Mouse (Mus musculus): Measurements from ENCODE around the gene Dock9. TPM values are rescaled to one million over a fixed set of nuclear protein-coding genes. Genes with fewer than 3 reads are reported as not detected.

Dock9 gene
- total and polyA plus RNA-seq, 3 experiments = 3.4 to 21.7 (median 9.3) TPM

DNA sequence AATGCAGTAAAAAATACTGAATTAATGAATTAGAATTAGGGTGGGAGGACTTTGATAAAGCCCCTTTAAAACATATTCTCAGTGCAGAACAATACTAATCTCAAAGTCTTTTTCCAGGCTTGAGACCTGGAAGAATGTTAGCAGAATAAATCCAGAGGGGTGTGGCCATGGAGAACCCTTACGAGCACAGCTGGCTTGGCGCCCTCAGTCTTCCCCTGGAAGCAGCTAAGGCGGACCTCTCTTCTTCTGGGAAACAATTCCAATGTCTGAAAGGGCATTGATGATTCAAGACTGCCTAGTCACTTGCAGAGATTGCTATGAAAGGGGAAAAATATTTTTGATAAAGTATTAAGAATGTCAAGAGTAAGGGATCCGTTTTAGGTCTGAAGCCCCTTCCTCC, 9.2 kb upstream of the Dock9 start:
- H3K36me3 ChIP-seq (replicated peaks) = no peaks in the 10 kb centered on the region
- ATAC-seq (ENCODE audit: extremely low read depth, insufficient number of reproducible peaks, low FRiP score, poor library complexity, severe bottlenecking) = no peak
- H3K4me3 ChIP-seq (ENCODE audit: low read depth, low read length) = no peak overlapping the region
- no peaks in the 10 kb centered on the region for H3K9me3 ChIP-seq (replicated peaks)
- H3K27me3 ChIP-seq (ENCODE audit: insufficient read depth, low read length) = 0 out of 2 replicates have a peak, but pooled peaks cover 5% of the 10 kb centered on the region
- H3K4me1 ChIP-seq (ENCODE audit: insufficient read depth, low read depth, low read length) = no peaks in the 10 kb centered on the region
- TF ChIP-seq GATA2 (IDR thresholded peaks at IDR 0.05; ENCODE audit: borderline replicate concordance, low read depth, low read length) = no peak
- no peak for TF ChIP-seq TAL1 (conservative IDR thresholded peaks at IDR 0.05; ENCODE audit: low read depth, low read length)
- TF ChIP-seq GATA1 (IDR thresholded peaks at IDR 0.05; ENCODE audit: borderline replicate concordance, low read length) = no peak
- no peak for TF ChIP-seq CTCF (IDR thresholded peaks at IDR 0.05; ENCODE audit: low read depth, low read length)
- TF ChIP-seq POLR2AphosphoS5 (IDR thresholded peaks at IDR 0.05; ENCODE audit: insufficient replicate concordance, low read depth, low read length) = no peak
- DNase-seq (ENCODE audit: low spot score) = no peak

DNA sequence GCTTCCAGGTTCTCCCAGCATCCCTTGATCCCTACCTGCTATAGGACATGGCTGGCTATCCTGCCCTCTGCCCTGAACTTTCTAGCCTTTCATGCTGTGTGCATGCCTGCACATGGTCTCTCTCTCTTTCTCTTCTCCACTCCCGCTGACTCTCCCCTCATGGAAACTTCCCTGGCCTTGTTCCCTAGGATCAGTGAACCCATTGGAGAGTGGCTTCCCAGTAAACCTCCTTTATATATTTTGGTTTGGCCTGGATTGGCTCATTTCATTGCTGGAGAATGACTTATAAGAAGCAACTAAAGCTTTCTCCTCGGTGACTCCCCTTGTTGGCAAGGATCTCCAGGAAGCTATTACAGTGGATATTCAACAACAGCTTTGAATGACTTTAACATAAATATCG, 8.7 kb upstream of the Dock9 start:
- Histone ChIP-seq H3K4me1 (ENCODE audit: insufficient read depth, low read depth, low read length) (no peaks in the 10 kb centered on the region), H3K27me3 (ENCODE audit: insufficient read depth, low read length) (0 out of 2 replicates have a peak, but pooled peaks cover 5% of the 10 kb centered on the region), H3K9me3 (replicated peaks) (no peaks in the 10 kb centered on the region), H3K36me3 (replicated peaks) (no peaks in the 10 kb centered on the region), H3K4me3 (ENCODE audit: low read depth, low read length) (no peak overlapping the region)
- TF ChIP-seq CTCF (IDR thresholded peaks at IDR 0.05; ENCODE audit: low read depth, low read length) = no peak
- no peak for TF ChIP-seq GATA1 (IDR thresholded peaks at IDR 0.05; ENCODE audit: borderline replicate concordance, low read length)
- no peak for TF ChIP-seq POLR2AphosphoS5 (IDR thresholded peaks at IDR 0.05; ENCODE audit: insufficient replicate concordance, low read depth, low read length)
- no peak for TF ChIP-seq TAL1 (conservative IDR thresholded peaks at IDR 0.05; ENCODE audit: low read depth, low read length)
- TF ChIP-seq GATA2 (IDR thresholded peaks at IDR 0.05; ENCODE audit: borderline replicate concordance, low read depth, low read length) = no peak
- ATAC-seq (ENCODE audit: extremely low read depth, insufficient number of reproducible peaks, low FRiP score, poor library complexity, severe bottlenecking) (no peak), DNase-seq (ENCODE audit: low spot score) (no peak)

DNA sequence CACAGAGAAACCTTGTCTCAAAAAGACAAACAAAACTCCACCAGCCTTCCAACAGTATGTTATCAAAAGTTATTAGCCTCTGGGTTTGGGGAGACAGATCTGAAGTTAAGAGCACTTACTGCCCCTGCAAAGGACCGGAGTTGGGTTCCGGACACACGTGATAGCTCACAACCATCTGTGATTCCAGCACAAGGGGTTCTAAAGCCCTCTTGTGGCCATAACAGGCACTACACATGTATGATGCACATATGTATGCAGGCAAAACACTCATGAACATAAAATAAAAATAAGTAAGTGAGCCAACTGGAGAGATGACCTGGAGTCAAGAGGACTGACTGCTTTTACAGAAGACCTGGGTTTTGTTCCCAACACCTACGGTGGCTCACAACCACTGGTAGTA, 6.8 kb upstream of the Dock9 start:
- no peak for ATAC-seq (ENCODE audit: extremely low read depth, insufficient number of reproducible peaks, low FRiP score, poor library complexity, severe bottlenecking)
- H3K4me1 ChIP-seq (ENCODE audit: insufficient read depth, low read depth, low read length) = peaks cover 3% of the 10 kb centered on the region; the same call in 1 of the 2 replicates
- no peak for DNase-seq (ENCODE audit: low spot score)
- 0 out of 2 replicates have a peak, but pooled peaks cover 7% of the 10 kb centered on the region for H3K27me3 ChIP-seq (ENCODE audit: insufficient read depth, low read length)
- no peaks in the 10 kb centered on the region for H3K9me3 ChIP-seq (replicated peaks)
- H3K4me3 ChIP-seq (ENCODE audit: low read depth, low read length) = no peak overlapping the region
- no peaks in the 10 kb centered on the region for H3K36me3 ChIP-seq (replicated peaks)
- TF ChIP-seq GATA2 (IDR thresholded peaks at IDR 0.05; ENCODE audit: borderline replicate concordance, low read depth, low read length) (no peak), TAL1 (conservative IDR thresholded peaks at IDR 0.05; ENCODE audit: low read depth, low read length) (no peak), CTCF (IDR thresholded peaks at IDR 0.05; ENCODE audit: low read depth, low read length) (peak; percentile 89), GATA1 (IDR thresholded peaks at IDR 0.05; ENCODE audit: borderline replicate concordance, low read length) (no peak)

DNA sequence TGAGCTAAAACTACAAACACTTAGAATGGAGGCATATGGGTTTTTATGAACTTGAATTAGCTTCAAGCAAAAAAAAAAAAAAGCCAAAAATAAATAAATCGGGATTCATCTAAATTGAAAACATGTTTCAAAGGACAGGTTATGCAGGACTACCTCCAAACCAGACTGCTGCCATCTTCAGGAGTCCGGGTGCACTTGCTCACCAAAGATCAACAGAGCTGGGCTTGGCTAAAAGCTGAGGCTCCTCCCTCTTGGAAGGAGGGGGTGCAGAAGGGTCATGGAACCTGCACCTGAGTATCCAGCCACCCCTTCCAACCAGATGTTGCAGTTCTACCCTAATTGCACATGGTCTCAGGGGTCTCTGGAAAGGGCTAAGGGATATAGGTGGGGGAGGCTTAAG, 3.3 kb upstream of the Dock9 start:
- H3K27me3 ChIP-seq (ENCODE audit: insufficient read depth, low read length) = 0 out of 2 replicates have a peak, but pooled peaks cover 7% of the 10 kb centered on the region
- no peaks in the 10 kb centered on the region for H3K36me3 ChIP-seq (replicated peaks)
- no peak for ATAC-seq (ENCODE audit: extremely low read depth, insufficient number of reproducible peaks, low FRiP score, poor library complexity, severe bottlenecking)
- TF ChIP-seq GATA1 (IDR thresholded peaks at IDR 0.05; ENCODE audit: borderline replicate concordance, low read length) = no peak
- H3K4me1 ChIP-seq (ENCODE audit: insufficient read depth, low read depth, low read length) = peaks cover 27% of the 10 kb centered on the region
- peaks cover 7% of the 10 kb centered on the region for H3K9me3 ChIP-seq (replicated peaks)
- H3K4me3 ChIP-seq (ENCODE audit: low read depth, low read length) = no peak overlapping the region
- DNase-seq (ENCODE audit: low spot score) = no peak

DNA sequence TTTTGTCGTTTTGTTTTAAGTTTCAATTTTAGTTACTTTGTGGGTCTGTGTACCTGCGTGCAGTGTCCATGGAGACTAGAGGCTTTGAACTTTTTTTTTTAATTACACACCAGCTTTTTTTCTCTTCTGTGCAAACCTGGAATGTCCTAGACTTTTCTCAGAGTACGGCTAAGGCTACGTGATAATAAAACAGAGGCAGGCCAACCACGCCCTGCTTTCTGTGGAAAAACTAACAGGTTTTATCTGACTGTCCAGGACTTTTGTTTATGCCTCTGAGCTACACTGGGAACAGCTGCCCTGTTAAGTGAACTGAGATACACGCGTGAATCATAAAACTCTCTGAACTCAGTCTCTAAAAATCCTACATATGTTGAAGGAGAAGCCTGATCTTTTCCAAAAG, 1.5 kb upstream of the Dock9 start:
- Histone ChIP-seq H3K36me3 (replicated peaks) (no peaks in the 10 kb centered on the region), H3K27me3 (ENCODE audit: insufficient read depth, low read length) (0 out of 2 replicates have a peak, but pooled peaks cover 7% of the 10 kb centered on the region), H3K4me1 (ENCODE audit: insufficient read depth, low read depth, low read length) (peaks cover 39% of the 10 kb centered on the region), H3K4me3 (ENCODE audit: low read depth, low read length) (no peak overlapping the region; the same call in 1 of the 2 replicates), H3K9me3 (replicated peaks) (peaks cover 7% of the 10 kb centered on the region)
- DNase-seq (ENCODE audit: low spot score) = no peak
- no peak for ATAC-seq (ENCODE audit: extremely low read depth, insufficient number of reproducible peaks, low FRiP score, poor library complexity, severe bottlenecking)
- TF ChIP-seq CTCF (IDR thresholded peaks at IDR 0.05; ENCODE audit: low read depth, low read length) = no peak
- TF ChIP-seq POLR2AphosphoS5 (IDR thresholded peaks at IDR 0.05; ENCODE audit: insufficient replicate concordance, low read depth, low read length) = no peak
- no peak for TF ChIP-seq TAL1 (conservative IDR thresholded peaks at IDR 0.05; ENCODE audit: low read depth, low read length)
- no peak for TF ChIP-seq GATA1 (IDR thresholded peaks at IDR 0.05; ENCODE audit: borderline replicate concordance, low read length)
- TF ChIP-seq GATA2 (IDR thresholded peaks at IDR 0.05; ENCODE audit: borderline replicate concordance, low read depth, low read length) = no peak

DNA sequence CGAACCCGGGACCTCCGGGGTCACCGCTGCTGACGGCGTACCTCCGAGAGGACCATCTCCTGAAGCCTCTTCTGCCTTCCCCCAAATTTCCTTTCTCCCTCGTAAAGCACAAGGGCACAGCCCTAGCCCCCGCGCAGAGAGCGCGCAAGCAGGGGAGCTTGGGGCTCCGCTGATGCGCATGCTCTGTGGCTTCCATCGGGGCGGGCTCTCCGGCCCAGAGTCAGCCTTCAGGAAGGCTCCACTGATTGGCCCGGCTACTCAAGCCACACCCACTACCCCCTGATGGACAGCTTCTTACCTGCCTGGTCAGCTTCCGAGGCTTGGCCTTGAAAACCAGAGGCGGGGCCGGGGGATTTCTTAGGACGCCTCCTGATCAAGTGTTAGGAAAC, 768 bp upstream of the Dock9 start:
- Histone ChIP-seq H3K9me3 (replicated peaks) (peaks cover 7% of the 10 kb centered on the region), H3K4me1 (ENCODE audit: insufficient read depth, low read depth, low read length) (peaks cover 46% of the 10 kb centered on the region), H3K27me3 (ENCODE audit: insufficient read depth, low read length) (0 out of 2 replicates have a peak, but pooled peaks cover 7% of the 10 kb centered on the region), H3K36me3 (replicated peaks) (no peaks in the 10 kb centered on the region), H3K4me3 (ENCODE audit: low read depth, low read length) (peak overlapping the region; percentile 76)
- ATAC-seq (ENCODE audit: extremely low read depth, insufficient number of reproducible peaks, low FRiP score, poor library complexity, severe bottlenecking) = peak; percentile 80
- peak; percentile 84 for DNase-seq (ENCODE audit: low spot score)
- TF ChIP-seq POLR2AphosphoS5 (IDR thresholded peaks at IDR 0.05; ENCODE audit: insufficient replicate concordance, low read depth, low read length) (no peak), CTCF (IDR thresholded peaks at IDR 0.05; ENCODE audit: low read depth, low read length) (no peak), GATA1 (IDR thresholded peaks at IDR 0.05; ENCODE audit: borderline replicate concordance, low read length) (no peak), TAL1 (conservative IDR thresholded peaks at IDR 0.05; ENCODE audit: low read depth, low read length) (no peak), GATA2 (IDR thresholded peaks at IDR 0.05; ENCODE audit: borderline replicate concordance, low read depth, low read length) (no peak)

All from G1E (cell line).